Comparison of ENCODE assay signal across 8 mouse cellular contexts in the genomic region with DNA sequence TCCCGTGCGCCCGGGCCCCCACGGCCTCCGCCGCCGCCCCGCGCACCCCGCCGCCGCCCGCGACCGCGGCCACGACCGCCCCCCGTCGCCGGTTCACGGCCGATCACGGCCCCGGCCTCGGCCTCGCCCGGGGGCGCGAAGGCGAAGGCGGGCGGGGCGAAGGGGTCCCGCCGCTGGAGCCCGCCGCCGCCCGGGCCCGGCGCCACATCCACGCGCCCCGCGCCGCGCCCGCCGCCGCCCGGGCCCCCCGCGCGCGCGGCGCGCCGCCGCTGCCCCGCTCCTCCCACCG. TPM values are rescaled to one million over a fixed set of nuclear protein-coding genes. Genes with fewer than 3 reads are reported as not detected.
DNase-seq lines count a peak whose midpoint lies in the region; ATAC-seq and TF ChIP-seq lines count a peak whose summit lies in the region.

A gene (minus strand): TSS at position 41 of the 289 bp plus-strand sequence.

- no peak for ATAC-seq in forebrain, embryonic 11.5 days (replicated peaks; ENCODE audit: low FRiP score)
- ATAC-seq in liver, embryonic 12.5 days = no peak

- H3K27ac ChIP-seq in spleen, adult 2 months (ENCODE audit: insufficient read depth, low read length) = peak within 1 kb of the TSS; percentile 89
- peak within 1 kb of the TSS; percentile 88 for H3K27ac ChIP-seq in forebrain, embryonic 11.5 days (ENCODE audit: low read depth, low read length)
- peak within 1 kb of the TSS; percentile 98 for H3K27ac ChIP-seq in hindbrain, embryonic 10.5 days
- H3K27ac ChIP-seq in liver, embryonic 12.5 days = peak within 1 kb of the TSS; percentile 91

- no peaks in the 10 kb centered on the region for H3K9me3 ChIP-seq in forebrain, embryonic 11.5 days (ENCODE audit: control insufficient read depth, low read length)
- H3K9me3 ChIP-seq in hindbrain, embryonic 10.5 days = no peaks in the 10 kb centered on the region
- H3K9me3 ChIP-seq in liver, embryonic 12.5 days (replicated peaks) = no peaks in the 10 kb centered on the region

- peak within 1 kb of the TSS; percentile 96 for H3K9ac ChIP-seq in forebrain, embryonic 11.5 days (ENCODE audit: low read length)
- peak within 1 kb of the TSS; percentile 80 for H3K9ac ChIP-seq in liver, embryonic 12.5 days

- H3K4me1 ChIP-seq in spleen, adult 2 months (ENCODE audit: control insufficient read depth, insufficient read depth, insufficient read length) = peaks cover 31% of the 10 kb centered on the region
- peaks cover 35% of the 10 kb centered on the region for H3K4me1 ChIP-seq in forebrain, embryonic 11.5 days (replicated peaks; ENCODE audit: control insufficient read depth, insufficient read depth, low read length)
- peaks cover 59% of the 10 kb centered on the region for H3K4me1 ChIP-seq in hindbrain, embryonic 10.5 days (replicated peaks)
- peaks cover 61% of the 10 kb centered on the region for H3K4me1 ChIP-seq in liver, embryonic 12.5 days

- peak within 1 kb of the TSS; percentile 59 for H3K4me3 ChIP-seq in spleen, adult 2 months (ENCODE audit: extremely low read depth, insufficient read depth, insufficient read length)
- H3K4me3 ChIP-seq in forebrain, embryonic 11.5 days (ENCODE audit: low read depth, low read length) = peak within 1 kb of the TSS; percentile 96
- peak within 1 kb of the TSS; percentile 95 for H3K4me3 ChIP-seq in hindbrain, embryonic 10.5 days
- H3K4me3 ChIP-seq in liver, embryonic 12.5 days = peak within 1 kb of the TSS; percentile 70

- H3K36me3 ChIP-seq in spleen, adult 2 months (ENCODE audit: control insufficient read depth, insufficient read depth, low read length) = no peaks in the 10 kb centered on the region
- H3K36me3 ChIP-seq in forebrain, embryonic 11.5 days (ENCODE audit: control insufficient read depth, insufficient read depth, low read length) = no peaks in the 10 kb centered on the region
- H3K36me3 ChIP-seq in hindbrain, embryonic 10.5 days = peaks cover 9% of the 10 kb centered on the region; the same call in 1 of the 2 replicates
- peaks cover 3% of the 10 kb centered on the region; the same call in 1 of the 2 replicates for H3K36me3 ChIP-seq in liver, embryonic 12.5 days

- DNase-seq in spleen, adult 2 months (ENCODE audit: low read depth in 1 of 2, low spot score in 2 of 2) = no peak
- DNase-seq in spleen, postnatal 4 days (ENCODE audit: low spot score in 2 of 2) = no peak
- no peak for DNase-seq in forebrain, embryonic 11.5 days (ENCODE audit: low spot score)
- DNase-seq in hindbrain, embryonic 10.5 days (ENCODE audit: low spot score) = no peak
- DNase-seq in MN1 (ENCODE audit: low spot score) = no peak
- no peak for DNase-seq in frontal cortex, postnatal 36 days (ENCODE audit: low spot score in 2 of 2)
- no peak for DNase-seq in right cerebral cortex, postnatal 10 days (ENCODE audit: low spot score in 2 of 2)

- no peak for TF ChIP-seq CTCF in spleen, adult 2 months (IDR thresholded peaks at IDR 0.05; ENCODE audit: extremely low read depth, insufficient read depth, insufficient read length, insufficient replicate concordance)

- 24% methylated on average over 60 of the region's 63 CpGs for WGBS in spleen, adult 2 months
- WGBS in forebrain, embryonic 11.5 days = 2% methylated on average over 28 of the region's 63 CpGs
- 5% methylated on average over 60 of the region's 63 CpGs for WGBS in hindbrain, embryonic 10.5 days
- WGBS in liver, embryonic 12.5 days (ENCODE audit: insufficient replicate concordance) = 2% methylated on average over 30 of the region's 63 CpGs

- H3K4me2 ChIP-seq in forebrain, embryonic 11.5 days (ENCODE audit: low read depth, low read length, severe bottlenecking) = peak within 1 kb of the TSS; percentile 99
- H3K4me2 ChIP-seq in liver, embryonic 12.5 days = peak within 1 kb of the TSS; percentile 93

- H3K27me3 ChIP-seq in spleen, adult 2 months (ENCODE audit: control insufficient read depth, insufficient read depth, low read length) = no peaks in the 10 kb centered on the region
- H3K27me3 ChIP-seq in forebrain, embryonic 11.5 days (ENCODE audit: control insufficient read depth, insufficient read depth, low read length) = no peaks in the 10 kb centered on the region
- H3K27me3 ChIP-seq in hindbrain, embryonic 10.5 days (ENCODE audit: insufficient read depth, poor library complexity, severe bottlenecking) = peaks cover 7% of the 10 kb centered on the region; the same call in 1 of the 2 replicates
- peaks cover 48% of the 10 kb centered on the region for H3K27me3 ChIP-seq in liver, embryonic 12.5 days (replicated peaks)

- no peak for TF ChIP-seq POLR2A in spleen, adult 2 months (IDR thresholded peaks at IDR 0.05; ENCODE audit: low read depth, low read length)

RNA-seq across cellular contexts. Expression of the gene that starts here (rescaled TPM):
- polyA plus RNA-seq in spleen, adult 2 months (2012; rRNA removed) = 32.2 and 40.6 TPM in 2 replicates
- 14.1 and 14.7 TPM in 2 replicates for polyA plus RNA-seq in forebrain, embryonic 11.5 days (2014; fragmentation: Nextera tagmentation; extraction: Ambion mirVana)
- polyA plus RNA-seq in hindbrain, embryonic 10.5 days (2016; fragmentation: Nextera tagmentation; extraction: Ambion mirVana) = 9.3 and 10.1 TPM in 2 replicates
- 3.5 and 3.8 TPM in 2 replicates for polyA plus RNA-seq in liver, embryonic 12.5 days (2016; fragmentation: Nextera tagmentation; extraction: Ambion mirVana)
